Mouse (Mus musculus) heart, adult 10 weeks (tissue): ENCODE results near the gene Gm14326. TPM values are rescaled to one million over a fixed set of nuclear protein-coding genes. Genes with fewer than 3 reads are reported as not detected.

ENCODE experiments used
- polyA plus RNA-seq: library from polyadenylated mRNA; stranded (reverse); fragments of 350-450 nt; fragmentation: Illumina TruSeq; extraction: RNeasy Lipid Tissue Mini Kit (QIAGEN cat#74804); gene quantifications from one replicate; pipeline ENCODE4 v1.2.3, GENCODE M21; 2014; ENCODE audit warnings: low read depth, low replicate concordance

Gene Gm14326
- polyA plus RNA-seq = 24.7 TPM

GRCm38 (mm10) chr2:177957145-177957544 lies at the start of gene Gm14326:
Gene Gm14326, minus strand, starts transcription at chr2:177957297.

GRCm38 (mm10) chr2:177925563-177926103 lies 31.5 kb downstream of the Gm14326 start, which contains the start of gene Zfp972:
Gene Zfp972, minus strand, starts transcription at chr2:177925613.

GRCm38 (mm10) chr2:177897046-177897578 lies 60.0 kb downstream of the Gm14326 start, which contains the start of gene Gm14327:
Gene Gm14327, plus strand, starts transcription at chr2:177897096.

Other genes starting within 250 kb of the Gm14326 start
- gene Gm14322, start 198.0 kb downstream of the Gm14326 start, polyA plus RNA-seq = 6.6 TPM
- gene Gm14325, start 117.0 kb downstream of the Gm14326 start, polyA plus RNA-seq = 36.2 TPM
- 23.9 TPM for gene Gm14327, start 60.2 kb downstream of the Gm14326 start, polyA plus RNA-seq
- gene Zfp972, start 31.7 kb downstream of the Gm14326 start, polyA plus RNA-seq = not detected
- gene Zfp971, start 66.0 kb upstream of the Gm14326 start, polyA plus RNA-seq = 30.1 TPM
- 13.7 TPM for gene Zfp931, start 121.2 kb upstream of the Gm14326 start, polyA plus RNA-seq
- gene Phactr3, start 161.7 kb upstream of the Gm14326 start, polyA plus RNA-seq = 0.21 TPM